Mouse (Mus musculus) midbrain, embryonic 10.5 days (tissue): ENCODE data around the gene Pdcd1lg2. TPM values are rescaled to one million over a fixed set of nuclear protein-coding genes. Genes with fewer than 3 reads are reported as not detected.

Experiments used
- DNase-seq: peaks from one replicate; pipeline ENCODE4 v3.0.0-alpha.2; 2017; ENCODE audit warnings: low spot score
- H3K27ac ChIP-seq: fragments of 300-500 bp; sonication (generic); replicated peaks from 2 replicates; pipeline ENCODE4 v1.5.1; 2016; ENCODE audit warnings: mild to moderate bottlenecking
- H3K27me3 ChIP-seq: fragments of 300-500 bp; sonication (generic); 2 replicates; pipeline ENCODE4 v1.6.1; 2016; ENCODE audit warnings: low read depth, mild to moderate bottlenecking; ENCODE audit not compliant: poor library complexity, severe bottlenecking
- H3K36me3 ChIP-seq: fragments of 300-500 bp; sonication (generic); 2 replicates; pipeline ENCODE4 v1.6.1; 2016; ENCODE audit warnings: mild to moderate bottlenecking, moderate library complexity
- H3K4me1 ChIP-seq: fragments of 300-500 bp; sonication (generic); 2 replicates; pipeline ENCODE4 v1.6.1; 2016
- H3K4me3 ChIP-seq: fragments of 300-500 bp; sonication (generic); 2 replicates; pipeline ENCODE4 v1.5.1; 2016; ENCODE audit warnings: mild to moderate bottlenecking, moderate library complexity
- H3K9me3 ChIP-seq: fragments of 300-500 bp; sonication (generic); replicated peaks from 2 replicates; pipeline ENCODE4 v1.6.1; 2016; ENCODE audit warnings: mild to moderate bottlenecking
- WGBS: fragments of 180-500 bp; shearing (Covaris S2); methylation state at CpG from one replicate; pipeline ENCODE4 v1.1.7; 2016; 5-methylcytosine and 5-hydroxymethylcytosine counted together
- polyA plus RNA-seq: library from polyadenylated mRNA; unstranded; fragments of >200 nt; fragmentation: Nextera tagmentation; extraction: Ambion mirVana; gene quantifications from 2 replicates; pipeline ENCODE4 v1.2.1, GENCODE M21; 2016

The Pdcd1lg2 gene
- polyA plus RNA-seq, 1 experiment from 2014 or later, result not detected

DNA sequence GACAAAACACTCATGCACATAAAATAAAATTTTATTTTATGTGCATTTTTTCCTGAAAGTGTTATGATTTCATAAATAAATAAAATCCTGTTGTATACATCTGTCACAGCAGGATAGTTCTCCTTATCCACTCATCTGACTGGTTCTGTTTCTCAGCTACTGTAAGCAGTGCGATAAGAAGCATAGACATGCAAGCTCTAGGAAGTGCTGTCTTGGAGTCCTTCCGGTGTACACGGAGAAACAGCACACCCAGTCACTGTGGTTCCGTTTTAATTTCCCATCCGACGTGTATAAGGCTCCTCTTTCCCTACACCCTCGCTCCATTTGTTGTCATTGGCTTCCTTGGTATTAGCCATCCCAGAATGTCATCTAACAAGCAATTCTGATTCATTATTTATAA is 87.2 kb downstream of the Pdcd1lg2 start:
- no peaks in the 10 kb centered on the region for H3K27me3 ChIP-seq
- H3K4me1 ChIP-seq, result no peaks in the 10 kb centered on the region
- H3K9me3 ChIP-seq, result no peaks in the 10 kb centered on the region
- WGBS, result 91% methylated on average over 7 of the region's 7 CpGs
- no peak overlapping the region for H3K4me3 ChIP-seq
- DNase-seq, result no peak
- no peaks in the 10 kb centered on the region for H3K36me3 ChIP-seq
- no peak overlapping the region for H3K27ac ChIP-seq

- H3K4me1 ChIP-seq, result no peaks in the 10 kb centered on the region
- no peaks in the 10 kb centered on the region for H3K36me3 ChIP-seq
- WGBS, result 85% methylated on average over 6 of the region's 6 CpGs
- DNase-seq, result no peak
- no peaks in the 10 kb centered on the region for H3K9me3 ChIP-seq
- no peak overlapping the region for H3K4me3 ChIP-seq
- no peaks in the 10 kb centered on the region for H3K27me3 ChIP-seq
- no peak overlapping the region for H3K27ac ChIP-seq
Measured at GRCm38 (mm10) chr19:29498842-29499456, 88.2 kb downstream of the Pdcd1lg2 start.

DNA sequence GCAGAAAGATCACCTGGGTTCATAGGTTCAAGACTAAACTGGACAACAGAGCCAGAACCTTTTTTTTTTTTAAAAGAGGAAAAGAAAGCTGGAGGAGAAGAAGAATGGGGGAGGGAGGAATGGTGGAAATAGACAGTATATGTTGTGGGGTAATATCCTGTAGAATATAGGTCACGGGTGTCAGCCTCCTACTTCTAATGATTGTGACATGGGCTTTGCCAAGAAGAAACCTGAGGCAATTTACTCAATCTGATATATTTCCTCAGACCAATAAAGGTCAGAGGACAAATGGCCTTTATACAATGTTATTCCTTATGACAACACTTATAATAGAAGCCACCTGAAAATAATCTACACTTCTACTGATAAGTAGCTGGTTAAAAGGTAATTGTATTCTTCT is 89.6 kb downstream of the Pdcd1lg2 start:
- Histone ChIP-seq H3K36me3 (no peaks in the 10 kb centered on the region), H3K4me1 (no peaks in the 10 kb centered on the region), H3K27ac (no peak overlapping the region), H3K9me3 (no peaks in the 10 kb centered on the region), H3K27me3 (no peaks in the 10 kb centered on the region), H3K4me3 (no peak overlapping the region)
- DNase-seq, result no peak
- 94% methylated on average over 1 of the region's 1 CpGs for WGBS

- peak; percentile 47 for DNase-seq
- H3K27ac ChIP-seq, result peak overlapping the region; percentile 52; the same call in 1 of the 2 replicates
- H3K27me3 ChIP-seq, result no peaks in the 10 kb centered on the region
- H3K36me3 ChIP-seq, result no peaks in the 10 kb centered on the region
- H3K4me3 ChIP-seq, result peak overlapping the region; percentile 32
- no peaks in the 10 kb centered on the region for H3K9me3 ChIP-seq
- H3K4me1 ChIP-seq, result no peaks in the 10 kb centered on the region
- 52% methylated on average over 11 of the region's 11 CpGs for WGBS
Measured at GRCm38 (mm10) chr19:29501106-29501505, 90.4 kb downstream of the Pdcd1lg2 start.

DNA sequence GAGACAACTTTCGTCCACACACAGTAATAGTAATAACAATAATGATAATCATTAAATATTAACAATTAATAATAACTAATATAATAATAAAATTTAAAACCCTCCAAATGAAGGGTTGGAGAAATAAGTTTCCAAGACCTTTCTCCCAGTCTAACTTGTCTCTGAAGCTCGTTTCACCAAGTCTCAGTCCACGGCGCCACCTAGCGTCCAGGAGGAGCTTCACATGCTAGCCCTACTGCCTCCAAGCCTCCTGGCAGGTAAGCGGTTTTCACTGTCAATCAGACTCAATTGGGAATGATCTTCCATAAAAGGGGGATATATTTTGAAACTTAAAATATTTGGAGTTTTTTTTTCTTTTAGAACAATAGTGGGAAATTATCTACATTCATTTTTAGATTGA is 90.8 kb downstream of the Pdcd1lg2 start:
- H3K27ac ChIP-seq, result no peak overlapping the region
- no peaks in the 10 kb centered on the region for H3K36me3 ChIP-seq
- H3K27me3 ChIP-seq, result no peaks in the 10 kb centered on the region
- WGBS, result 17% methylated on average over 6 of the region's 6 CpGs
- H3K9me3 ChIP-seq, result no peaks in the 10 kb centered on the region
- DNase-seq, result peak; percentile 68
- no peaks in the 10 kb centered on the region for H3K4me1 ChIP-seq
- H3K4me3 ChIP-seq, result no peak overlapping the region

GRCm38 (mm10) chr19:29504131-29504530 is 93.4 kb downstream of the Pdcd1lg2 start:
- Histone ChIP-seq H3K27ac (no peak overlapping the region), H3K9me3 (no peaks in the 10 kb centered on the region), H3K4me3 (no peak overlapping the region), H3K36me3 (no peaks in the 10 kb centered on the region), H3K4me1 (no peaks in the 10 kb centered on the region), H3K27me3 (no peaks in the 10 kb centered on the region)
- 83% methylated on average over 2 of the region's 2 CpGs for WGBS
- no peak for DNase-seq

- H3K4me3 ChIP-seq, result no peak overlapping the region
- 87% methylated on average over 7 of the region's 7 CpGs for WGBS
- no peaks in the 10 kb centered on the region for H3K4me1 ChIP-seq
- H3K36me3 ChIP-seq, result no peaks in the 10 kb centered on the region
- no peaks in the 10 kb centered on the region for H3K27me3 ChIP-seq
- peak; percentile 10 for DNase-seq
- no peaks in the 10 kb centered on the region for H3K9me3 ChIP-seq
- H3K27ac ChIP-seq, result no peak overlapping the region
Measured at GRCm38 (mm10) chr19:29505617-29506016, 94.9 kb downstream of the Pdcd1lg2 start.

DNA sequence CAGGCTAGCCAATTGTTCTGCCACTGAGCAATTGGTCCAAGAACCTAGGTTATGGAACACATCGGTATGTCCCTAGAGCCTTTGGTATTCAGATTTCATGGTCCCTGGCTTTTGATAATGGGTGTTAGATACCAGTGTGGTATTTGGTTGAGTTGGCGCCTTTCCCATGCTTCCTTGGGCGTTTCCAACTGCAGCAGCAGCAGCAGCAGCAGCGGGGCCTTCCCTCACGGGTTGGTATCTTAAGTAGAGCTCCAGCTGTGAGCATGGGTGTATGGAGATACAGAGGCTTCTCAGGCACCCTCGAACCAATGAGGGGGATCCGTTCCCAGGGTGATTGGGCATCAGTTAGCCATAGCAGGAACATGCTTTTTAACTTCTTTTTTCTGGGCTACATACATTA is 97.5 kb downstream of the Pdcd1lg2 start:
- Histone ChIP-seq H3K27ac (no peak overlapping the region), H3K4me1 (no peaks in the 10 kb centered on the region), H3K36me3 (no peaks in the 10 kb centered on the region), H3K9me3 (no peaks in the 10 kb centered on the region), H3K4me3 (no peak overlapping the region), H3K27me3 (no peaks in the 10 kb centered on the region)
- WGBS, result 79% methylated on average over 7 of the region's 7 CpGs
- DNase-seq, result peak; percentile 3

- H3K9me3 ChIP-seq, result peaks cover 2% of the 10 kb centered on the region; the same call in 1 of the 2 replicates
- DNase-seq, result no peak
- no peaks in the 10 kb centered on the region for H3K36me3 ChIP-seq
- H3K4me3 ChIP-seq, result no peak overlapping the region
- H3K27ac ChIP-seq, result no peak overlapping the region
- no peaks in the 10 kb centered on the region for H3K27me3 ChIP-seq
- 87% methylated on average over 7 of the region's 7 CpGs for WGBS
- H3K4me1 ChIP-seq, result no peaks in the 10 kb centered on the region
Measured at GRCm38 (mm10) chr19:29509857-29510256, 99.1 kb downstream of the Pdcd1lg2 start.

GRCm38 (mm10) chr19:29511826-29512225 is 101.1 kb downstream of the Pdcd1lg2 start:
- peaks cover 2% of the 10 kb centered on the region; the same call in 1 of the 2 replicates for H3K9me3 ChIP-seq
- WGBS, result 83% methylated on average over 2 of the region's 2 CpGs
- no peak overlapping the region for H3K4me3 ChIP-seq
- H3K27me3 ChIP-seq, result no peaks in the 10 kb centered on the region
- H3K4me1 ChIP-seq, result no peaks in the 10 kb centered on the region
- H3K36me3 ChIP-seq, result no peaks in the 10 kb centered on the region
- no peak overlapping the region for H3K27ac ChIP-seq
- no peak for DNase-seq

GRCm38 (mm10) chr19:29513111-29513766 is 102.5 kb downstream of the Pdcd1lg2 start:
- H3K36me3 ChIP-seq, result no peaks in the 10 kb centered on the region
- no peak overlapping the region for H3K27ac ChIP-seq
- WGBS, result 57% methylated on average over 2 of the region's 2 CpGs
- DNase-seq, result no peak
- no peak overlapping the region for H3K4me3 ChIP-seq
- peaks cover 2% of the 10 kb centered on the region; the same call in 1 of the 2 replicates for H3K9me3 ChIP-seq
- no peaks in the 10 kb centered on the region for H3K27me3 ChIP-seq
- no peaks in the 10 kb centered on the region for H3K4me1 ChIP-seq

GRCm38 (mm10) chr19:29514130-29514529 is 103.4 kb downstream of the Pdcd1lg2 start:
- Histone ChIP-seq H3K36me3 (no peaks in the 10 kb centered on the region), H3K4me3 (no peak overlapping the region), H3K27ac (no peak overlapping the region), H3K27me3 (no peaks in the 10 kb centered on the region), H3K9me3 (peaks cover 2% of the 10 kb centered on the region; the same call in 1 of the 2 replicates), H3K4me1 (no peaks in the 10 kb centered on the region)
- no peak for DNase-seq
- 93% methylated on average over 3 of the region's 3 CpGs for WGBS

DNA sequence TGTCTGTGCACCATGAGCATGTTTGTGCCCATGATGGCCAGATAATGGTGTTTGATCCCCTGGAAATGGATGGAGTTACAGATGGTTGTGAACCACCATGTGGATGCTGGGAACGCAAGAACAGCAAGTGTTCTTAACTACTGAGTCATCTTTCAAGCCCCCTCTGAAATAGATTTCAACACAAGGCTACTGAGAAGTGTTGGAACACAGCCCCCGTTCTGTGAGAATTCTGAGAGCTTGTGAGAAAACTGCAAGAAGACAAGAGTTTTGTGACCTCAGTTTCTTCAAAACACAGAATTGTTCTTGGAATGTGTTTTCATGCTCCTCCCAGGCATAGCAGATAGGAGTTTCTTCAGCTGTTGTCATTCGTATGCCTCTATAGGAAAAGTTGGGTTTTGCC is 104.7 kb downstream of the Pdcd1lg2 start:
- WGBS, result 94% methylated on average over 3 of the region's 3 CpGs
- peaks cover 2% of the 10 kb centered on the region; the same call in 1 of the 2 replicates for H3K9me3 ChIP-seq

More for the DNA sequence above, 104.7 kb downstream of the Pdcd1lg2 start:
- H3K36me3 ChIP-seq, result no peaks in the 10 kb centered on the region
- H3K27ac ChIP-seq, result no peak overlapping the region
- H3K27me3 ChIP-seq, result no peaks in the 10 kb centered on the region
- no peak for DNase-seq
- no peak overlapping the region for H3K4me3 ChIP-seq
- H3K4me1 ChIP-seq, result no peaks in the 10 kb centered on the region
